Mouse (Mus musculus) forebrain, embryonic 12.5 days (tissue): ENCODE data around the gene Pax5. TPM values are rescaled to one million over a fixed set of nuclear protein-coding genes. Genes with fewer than 3 reads are reported as not detected.
A peak's percentile ranks its signal among the peaks of the same experiment; 100 is the strongest.

Source experiments
- ATAC-seq: fragments of 200-750 bp; cut with Nextera tagmentation; 2 replicates; pipeline ENCODE4 v1.8.0; 2017; ENCODE audit warnings: moderate TSS enrichment; ENCODE audit not compliant: low FRiP score
- H3K27ac ChIP-seq: fragments of 300-500 bp; sonication (generic); 2 replicates; pipeline ENCODE4 v1.5.1; 2016; ENCODE audit warnings: mild to moderate bottlenecking
- H3K27me3 ChIP-seq: fragments of 300-500 bp; sonication (generic); 2 replicates; pipeline ENCODE4 v1.6.1; 2016; ENCODE audit warnings: mild to moderate bottlenecking
- H3K36me3 ChIP-seq: fragments of 300-500 bp; sonication (generic); replicated peaks from 2 replicates; pipeline ENCODE4 v1.6.1; 2016; ENCODE audit warnings: mild to moderate bottlenecking
- H3K4me1 ChIP-seq: fragments of 300-500 bp; sonication (generic); 2 replicates; pipeline ENCODE4 v1.6.1; 2016
- H3K4me2 ChIP-seq: fragments of 300-500 bp; sonication (generic); 2 replicates; pipeline ENCODE4 v1.6.1; 2016; ENCODE audit warnings: mild to moderate bottlenecking, moderate library complexity
- H3K4me3 ChIP-seq: fragments of 300-500 bp; sonication (generic); replicated peaks from 2 replicates; pipeline ENCODE4 v1.5.1; 2016; ENCODE audit warnings: mild to moderate bottlenecking
- H3K9ac ChIP-seq: fragments of 300-500 bp; sonication (generic); 2 replicates; pipeline ENCODE4 v1.6.1; 2016; ENCODE audit warnings: mild to moderate bottlenecking
- H3K9me3 ChIP-seq: fragments of 300-500 bp; sonication (generic); 2 replicates; pipeline ENCODE4 v1.6.1; 2016
- WGBS: fragments of 180-500 bp; shearing (Covaris S2); methylation state at CpG from one replicate; pipeline ENCODE4 v1.1.7; 2016; 5-methylcytosine and 5-hydroxymethylcytosine counted together
- polyA plus RNA-seq: library from polyadenylated mRNA; unstranded; fragments of >200 nt; fragmentation: Nextera tagmentation; extraction: Ambion mirVana; gene quantifications from 2 replicates; pipeline ENCODE4 v1.2.1, GENCODE M21; 2016

Gene Pax5
- polyA plus RNA-seq, 1 experiment from 2014 or later: 0.60 TPM

GRCm38 (mm10) chr4:44511682-44512081 lies 198.6 kb downstream of the Pax5 start:
- no peak overlapping the region for H3K4me2 ChIP-seq
- ATAC-seq: no peak
- WGBS: 16% methylated on average over 7 of the region's 7 CpGs
- peaks cover 11% of the 10 kb centered on the region for H3K4me1 ChIP-seq
- no peak overlapping the region for H3K27ac ChIP-seq
- H3K9me3 ChIP-seq: no peaks in the 10 kb centered on the region
- no peak overlapping the region for H3K9ac ChIP-seq
- peaks cover 95% of the 10 kb centered on the region for H3K27me3 ChIP-seq
- H3K4me3 ChIP-seq: no peak overlapping the region
- H3K36me3 ChIP-seq: no peaks in the 10 kb centered on the region

GRCm38 (mm10) chr4:44508386-44509226 lies 201.7 kb downstream of the Pax5 start:
- Histone ChIP-seq H3K27ac (no peak overlapping the region), H3K9ac (no peak overlapping the region), H3K4me1 (peaks cover 11% of the 10 kb centered on the region), H3K36me3 (no peaks in the 10 kb centered on the region), H3K4me2 (peak overlapping the region; percentile 29), H3K27me3 (peaks cover 93% of the 10 kb centered on the region), H3K4me3 (no peak overlapping the region), H3K9me3 (no peaks in the 10 kb centered on the region)
- peak; percentile 57 for ATAC-seq
- 25% methylated on average over 25 of the region's 25 CpGs for WGBS

GRCm38 (mm10) chr4:44507861-44508260 lies 202.4 kb downstream of the Pax5 start:
- H3K27me3 ChIP-seq: peaks cover 87% of the 10 kb centered on the region
- H3K4me2 ChIP-seq: peak overlapping the region; percentile 29; the same call in 1 of the 2 replicates
- no peak overlapping the region for H3K27ac ChIP-seq
- 45% methylated on average over 14 of the region's 14 CpGs for WGBS
- no peak overlapping the region for H3K9ac ChIP-seq
- no peaks in the 10 kb centered on the region for H3K36me3 ChIP-seq
- H3K4me1 ChIP-seq: peaks cover 11% of the 10 kb centered on the region
- H3K9me3 ChIP-seq: no peaks in the 10 kb centered on the region
- no peak for ATAC-seq
- H3K4me3 ChIP-seq: no peak overlapping the region

GRCm38 (mm10) chr4:44504998-44505397 lies 205.3 kb downstream of the Pax5 start:
- 79% methylated on average over 7 of the region's 7 CpGs for WGBS
- no peaks in the 10 kb centered on the region for H3K36me3 ChIP-seq
- H3K27me3 ChIP-seq: peaks cover 68% of the 10 kb centered on the region
- H3K9ac ChIP-seq: no peak overlapping the region
- H3K4me2 ChIP-seq: no peak overlapping the region
- peaks cover 16% of the 10 kb centered on the region for H3K4me1 ChIP-seq
- no peaks in the 10 kb centered on the region for H3K9me3 ChIP-seq
- no peak for ATAC-seq
- H3K27ac ChIP-seq: no peak overlapping the region
- H3K4me3 ChIP-seq: no peak overlapping the region

GRCm38 (mm10) chr4:44502196-44502867 lies 208.0 kb downstream of the Pax5 start:
- Histone ChIP-seq H3K4me2 (no peak overlapping the region), H3K27ac (no peak overlapping the region), H3K4me3 (no peak overlapping the region), H3K4me1 (peaks cover 5% of the 10 kb centered on the region; the same call in 1 of the 2 replicates), H3K9me3 (no peaks in the 10 kb centered on the region), H3K36me3 (no peaks in the 10 kb centered on the region), H3K9ac (no peak overlapping the region), H3K27me3 (peaks cover 44% of the 10 kb centered on the region)
- 48% methylated on average over 9 of the region's 9 CpGs for WGBS
- no peak for ATAC-seq

- whole genome bisulfite sequencing: 74% methylated on average over 5 of the region's 5 CpGs
- no peak for ATAC-seq
- no peaks in the 10 kb centered on the region for H3K9me3 ChIP-seq
- H3K4me1 ChIP-seq: peaks cover 5% of the 10 kb centered on the region; the same call in 1 of the 2 replicates
- H3K27ac ChIP-seq: no peak overlapping the region
- no peak overlapping the region for H3K4me2 ChIP-seq
- H3K4me3 ChIP-seq: no peak overlapping the region
- peaks cover 19% of the 10 kb centered on the region for H3K27me3 ChIP-seq
- H3K9ac ChIP-seq: no peak overlapping the region
- no peaks in the 10 kb centered on the region for H3K36me3 ChIP-seq
Observed at GRCm38 (mm10) chr4:44498156-44498555, 212.1 kb downstream of the Pax5 start.

- H3K4me3 ChIP-seq: no peak overlapping the region
- no peaks in the 10 kb centered on the region for H3K4me1 ChIP-seq
- 85% methylated on average over 2 of the region's 2 CpGs for WGBS
- H3K9ac ChIP-seq: no peak overlapping the region
- H3K27me3 ChIP-seq: peaks cover 19% of the 10 kb centered on the region
- no peak overlapping the region for H3K27ac ChIP-seq
- no peaks in the 10 kb centered on the region for H3K36me3 ChIP-seq
- no peak overlapping the region for H3K4me2 ChIP-seq
- no peak for ATAC-seq
- no peaks in the 10 kb centered on the region for H3K9me3 ChIP-seq
Observed at GRCm38 (mm10) chr4:44495836-44496235, 214.5 kb downstream of the Pax5 start.

GRCm38 (mm10) chr4:44493756-44494155 lies 216.5 kb downstream of the Pax5 start:
- no peak overlapping the region for H3K9ac ChIP-seq
- H3K36me3 ChIP-seq: no peaks in the 10 kb centered on the region
- no peak overlapping the region for H3K27ac ChIP-seq
- no peak overlapping the region for H3K4me2 ChIP-seq
- no peaks in the 10 kb centered on the region for H3K4me1 ChIP-seq
- no peak overlapping the region for H3K4me3 ChIP-seq
- peaks cover 13% of the 10 kb centered on the region for H3K27me3 ChIP-seq
- no peaks in the 10 kb centered on the region for H3K9me3 ChIP-seq
- WGBS: 75% methylated on average over 6 of the region's 6 CpGs
- no peak for ATAC-seq

GRCm38 (mm10) chr4:44490872-44491271 lies 219.4 kb downstream of the Pax5 start:
- Histone ChIP-seq H3K36me3 (no peaks in the 10 kb centered on the region), H3K9ac (no peak overlapping the region), H3K4me3 (no peak overlapping the region), H3K27ac (no peak overlapping the region), H3K4me2 (no peak overlapping the region), H3K9me3 (no peaks in the 10 kb centered on the region), H3K27me3 (peaks cover 13% of the 10 kb centered on the region), H3K4me1 (no peaks in the 10 kb centered on the region)
- no peak for ATAC-seq
- whole genome bisulfite sequencing: 79% methylated on average over 6 of the region's 6 CpGs

- H3K9ac ChIP-seq: no peak overlapping the region
- H3K4me2 ChIP-seq: no peak overlapping the region
- H3K27me3 ChIP-seq: peaks cover 16% of the 10 kb centered on the region
- no peaks in the 10 kb centered on the region for H3K36me3 ChIP-seq
- H3K4me1 ChIP-seq: no peaks in the 10 kb centered on the region
- no peaks in the 10 kb centered on the region for H3K9me3 ChIP-seq
- H3K27ac ChIP-seq: no peak overlapping the region
- 74% methylated on average over 8 of the region's 8 CpGs for WGBS
- no peak overlapping the region for H3K4me3 ChIP-seq
- ATAC-seq: no peak
Observed at GRCm38 (mm10) chr4:44488702-44489101, 221.6 kb downstream of the Pax5 start.

GRCm38 (mm10) chr4:44488219-44488618 lies 222.1 kb downstream of the Pax5 start:
- ATAC-seq: no peak
- 72% methylated on average over 8 of the region's 8 CpGs for WGBS
- Histone ChIP-seq H3K9ac (no peak overlapping the region), H3K27ac (no peak overlapping the region), H3K4me2 (no peak overlapping the region), H3K4me3 (no peak overlapping the region), H3K36me3 (no peaks in the 10 kb centered on the region), H3K9me3 (no peaks in the 10 kb centered on the region), H3K27me3 (peaks cover 14% of the 10 kb centered on the region; the same call in 1 of the 2 replicates), H3K4me1 (no peaks in the 10 kb centered on the region)

- H3K4me2 ChIP-seq: no peak overlapping the region
- H3K36me3 ChIP-seq: no peaks in the 10 kb centered on the region
- H3K4me3 ChIP-seq: no peak overlapping the region
- no peak overlapping the region for H3K9ac ChIP-seq
- H3K27ac ChIP-seq: no peak overlapping the region
- ATAC-seq: no peak
- H3K9me3 ChIP-seq: peaks cover 6% of the 10 kb centered on the region; the same call in 1 of the 2 replicates
- WGBS: 93% methylated on average over 9 of the region's 9 CpGs
- H3K27me3 ChIP-seq: 0 out of 2 replicates have a peak, but pooled peaks cover 12% of the 10 kb centered on the region
- no peaks in the 10 kb centered on the region for H3K4me1 ChIP-seq
Observed at GRCm38 (mm10) chr4:44482851-44483250, 227.4 kb downstream of the Pax5 start.
